Mouse (Mus musculus): Measurements from ENCODE around the gene Abtb2.

Gene Abtb2

GRCm38 (mm10) chr2:103659167-103659566, 93.1 kb downstream of the Abtb2 start:
- DNase-seq (ENCODE audit: extremely low spot score, low read depth, low spot score) = no peak

- DNase-seq (ENCODE audit: extremely low spot score, low read depth, low spot score) = no peak
These were observed 93.8 kb downstream of the Abtb2 start for GRCm38 (mm10) chr2:103659648-103660556.

DNA sequence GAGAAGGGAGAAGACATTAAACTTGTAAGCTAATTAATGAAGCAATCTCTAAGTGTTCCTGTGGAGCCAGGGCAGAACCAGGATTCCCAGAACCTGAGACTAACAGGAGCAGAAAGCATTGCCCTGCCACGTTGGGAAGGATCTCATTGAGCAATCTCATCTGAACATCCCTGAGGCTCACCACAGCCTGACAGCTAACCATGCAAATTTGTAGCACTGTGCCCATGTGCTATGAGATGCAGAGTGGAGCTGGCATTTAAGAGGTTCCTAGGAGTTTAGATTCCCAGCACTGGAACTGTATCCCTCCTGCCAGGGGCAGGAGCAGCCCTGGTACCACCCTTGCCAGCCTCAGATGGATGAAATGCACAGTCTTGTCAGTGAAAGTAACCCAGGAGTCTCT, 95.6 kb downstream of the Abtb2 start:
- DNase-seq (ENCODE audit: extremely low spot score, low read depth, low spot score) = no peak

- no peak for DNase-seq (ENCODE audit: extremely low spot score, low read depth, low spot score)
These were observed 96.0 kb downstream of the Abtb2 start for GRCm38 (mm10) chr2:103662121-103662520.

GRCm38 (mm10) chr2:103664341-103664740, 98.2 kb downstream of the Abtb2 start:
- DNase-seq (ENCODE audit: extremely low spot score, low read depth, low spot score) = no peak

- DNase-seq (ENCODE audit: extremely low spot score, low read depth, low spot score) = peak; percentile 20
These were observed 102.1 kb downstream of the Abtb2 start for GRCm38 (mm10) chr2:103667962-103668815.

- no peak for DNase-seq (ENCODE audit: extremely low spot score, low read depth, low spot score)
These were observed 102.8 kb downstream of the Abtb2 start for GRCm38 (mm10) chr2:103668939-103669338.

- DNase-seq (ENCODE audit: extremely low spot score, low read depth, low spot score) = no peak
These were observed 103.5 kb downstream of the Abtb2 start for GRCm38 (mm10) chr2:103669561-103669960.

GRCm38 (mm10) chr2:103670276-103670680, 104.2 kb downstream of the Abtb2 start:
- DNase-seq (ENCODE audit: extremely low spot score, low read depth, low spot score) = no peak

GRCm38 (mm10) chr2:103672573-103673119, 106.5 kb downstream of the Abtb2 start:
- no peak for DNase-seq (ENCODE audit: extremely low spot score, low read depth, low spot score)

DNA sequence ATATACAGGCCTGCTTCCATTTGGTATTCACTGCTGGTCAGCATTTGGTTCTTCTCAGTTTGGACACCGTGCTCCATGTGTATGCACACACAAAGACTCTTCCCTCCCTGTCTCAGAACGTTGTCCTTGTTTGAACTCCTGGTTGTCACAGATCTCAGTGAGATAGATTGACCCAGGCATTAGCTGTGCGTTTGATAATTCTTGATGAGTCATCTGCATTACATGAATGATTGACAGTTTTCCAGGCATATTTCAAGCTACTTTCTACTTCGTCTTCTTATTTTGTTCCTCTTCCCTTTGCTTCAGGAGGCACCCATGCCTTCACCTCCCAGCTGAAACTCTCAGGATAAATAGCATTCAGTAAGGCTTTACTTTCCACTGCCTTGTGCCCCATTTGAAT, 107.5 kb downstream of the Abtb2 start:
- no peak for DNase-seq (ENCODE audit: extremely low spot score, low read depth, low spot score)

DNA sequence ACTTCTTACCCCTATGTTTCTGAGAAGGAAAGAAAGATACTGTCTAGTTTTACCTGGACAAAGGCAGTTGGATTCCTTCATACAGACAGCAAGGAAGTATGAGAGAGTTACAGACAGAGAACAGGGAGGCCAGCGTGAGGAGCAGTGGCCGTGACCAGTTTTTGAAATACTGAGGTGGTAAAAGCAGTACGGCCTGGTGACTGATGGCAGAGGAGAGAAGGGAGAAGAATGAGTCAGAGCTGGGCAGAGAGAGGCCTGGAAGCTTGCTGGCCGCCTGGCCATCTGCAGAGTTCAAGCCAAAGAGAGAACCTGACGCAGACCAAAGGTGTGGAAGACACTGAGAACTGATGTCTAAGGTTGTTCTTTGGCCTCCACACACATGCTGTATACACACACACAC, 109.3 kb downstream of the Abtb2 start:
- no peak for DNase-seq (ENCODE audit: extremely low spot score, low read depth, low spot score)

GRCm38 (mm10) chr2:103676808-103677207, 110.7 kb downstream of the Abtb2 start:
- no peak for DNase-seq (ENCODE audit: extremely low spot score, low read depth, low spot score)

- no peak for DNase-seq (ENCODE audit: extremely low spot score, low read depth, low spot score)
These were observed 111.7 kb downstream of the Abtb2 start for GRCm38 (mm10) chr2:103677614-103678369.

GRCm38 (mm10) chr2:103678433-103678832, 112.3 kb downstream of the Abtb2 start:
- DNase-seq (ENCODE audit: extremely low spot score, low read depth, low spot score) = no peak

- DNase-seq (ENCODE audit: extremely low spot score, low read depth, low spot score) = no peak
These were observed 114.4 kb downstream of the Abtb2 start for GRCm38 (mm10) chr2:103680364-103681110.

GRCm38 (mm10) chr2:103681149-103681548, 115.0 kb downstream of the Abtb2 start:
- no peak for DNase-seq (ENCODE audit: extremely low spot score, low read depth, low spot score)

DNA sequence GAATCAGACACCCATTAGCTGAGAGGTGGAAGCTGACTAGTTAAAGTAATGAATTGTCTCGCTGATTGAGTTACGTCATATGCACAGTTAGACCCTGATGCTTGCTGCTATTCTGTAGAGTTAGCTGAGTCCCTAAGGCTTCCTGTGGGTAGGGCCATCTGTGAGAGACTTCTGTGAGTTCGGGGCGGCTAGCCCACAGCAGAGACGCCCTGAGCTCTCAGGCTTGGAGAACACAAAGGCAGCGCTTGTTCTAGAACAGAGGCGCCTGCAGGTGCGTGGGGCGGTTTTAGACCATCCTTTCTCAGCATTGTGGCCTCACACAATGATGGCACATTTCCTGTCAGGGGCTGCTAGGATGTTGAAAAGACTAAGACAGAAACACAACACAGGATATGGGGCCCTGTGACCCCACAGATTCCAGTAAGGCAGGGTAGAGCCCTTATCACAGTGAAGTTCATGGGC, 116.2 kb downstream of the Abtb2 start:
- no peak for DNase-seq (ENCODE audit: extremely low spot score, low read depth, low spot score)

GRCm38 (mm10) chr2:103682927-103683442, 116.9 kb downstream of the Abtb2 start:
- no peak for DNase-seq (ENCODE audit: extremely low spot score, low read depth, low spot score)

DNA sequence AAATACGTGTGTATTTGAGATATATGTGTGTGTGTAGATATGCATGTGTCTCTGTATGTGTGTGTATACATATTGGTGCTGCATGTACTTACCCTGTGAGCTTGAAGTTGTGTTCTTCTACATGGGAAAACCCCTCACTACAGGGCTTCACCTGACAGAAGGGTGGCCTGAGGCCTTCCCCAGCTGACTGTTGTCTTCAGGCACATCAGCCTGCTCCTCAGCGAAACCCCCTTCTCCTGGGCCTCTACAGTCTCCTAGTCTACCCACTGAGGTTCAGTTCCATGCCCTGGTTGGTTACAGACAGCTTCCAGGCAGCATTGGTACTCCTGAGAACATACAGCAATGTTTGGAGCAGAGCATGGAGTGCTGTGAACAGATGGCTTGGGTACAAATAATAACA, 118.3 kb downstream of the Abtb2 start:
- DNase-seq (ENCODE audit: extremely low spot score, low read depth, low spot score) = no peak

Measured in hindlimb bud, embryonic 11.5 days (tissue).